Mouse (Mus musculus) brain, embryonic 18.5 days (tissue): Measurements from ENCODE around the gene Kxd1.

Source experiments
- DNase-seq: peaks from one replicate; pipeline ENCODE4 v3.0.0-alpha.2; 2012; ENCODE audit warnings: low read depth, low spot score

The Kxd1 gene

DNA sequence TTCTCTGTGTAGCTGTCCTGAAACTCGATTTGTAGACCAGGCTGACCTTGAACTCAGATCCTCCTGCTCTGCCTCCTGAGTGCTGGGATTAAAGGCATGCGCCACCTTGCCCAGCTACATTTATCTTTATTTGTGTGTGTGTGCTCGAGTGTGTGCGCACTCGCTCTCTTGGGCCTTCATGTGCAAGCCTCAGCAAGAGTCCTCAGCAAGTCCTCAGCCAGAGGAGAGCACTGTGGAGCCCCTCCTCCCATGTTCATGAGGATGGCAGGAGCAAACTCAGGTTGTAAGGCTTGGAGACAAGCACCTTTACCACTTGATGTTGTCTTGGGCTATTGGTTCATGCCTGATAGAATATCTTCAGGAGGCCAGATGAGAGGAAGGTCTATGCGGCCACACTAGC, 20.0 kb upstream of the Kxd1 start:
- DNase-seq = no peak

DNA sequence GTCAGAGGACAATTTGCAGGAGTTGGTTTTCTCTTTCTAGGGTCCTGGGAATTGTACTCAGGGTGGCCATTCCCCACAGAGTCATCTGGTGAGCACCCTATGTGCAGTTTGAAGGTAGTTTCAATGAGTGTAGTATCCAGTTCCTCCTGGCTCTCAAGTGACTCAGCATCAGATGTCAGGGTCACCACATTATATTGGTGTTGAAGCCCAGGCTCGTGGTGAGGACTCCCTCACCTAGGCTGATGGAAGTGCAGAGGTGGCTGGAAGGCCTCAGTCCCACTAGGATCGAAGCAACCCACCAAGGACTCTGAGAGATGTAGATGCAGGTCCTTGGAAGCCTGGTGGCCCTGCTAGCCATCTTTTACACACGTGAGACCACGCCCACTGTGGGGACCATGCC, 18.7 kb upstream of the Kxd1 start:
- no peak for DNase-seq

DNA sequence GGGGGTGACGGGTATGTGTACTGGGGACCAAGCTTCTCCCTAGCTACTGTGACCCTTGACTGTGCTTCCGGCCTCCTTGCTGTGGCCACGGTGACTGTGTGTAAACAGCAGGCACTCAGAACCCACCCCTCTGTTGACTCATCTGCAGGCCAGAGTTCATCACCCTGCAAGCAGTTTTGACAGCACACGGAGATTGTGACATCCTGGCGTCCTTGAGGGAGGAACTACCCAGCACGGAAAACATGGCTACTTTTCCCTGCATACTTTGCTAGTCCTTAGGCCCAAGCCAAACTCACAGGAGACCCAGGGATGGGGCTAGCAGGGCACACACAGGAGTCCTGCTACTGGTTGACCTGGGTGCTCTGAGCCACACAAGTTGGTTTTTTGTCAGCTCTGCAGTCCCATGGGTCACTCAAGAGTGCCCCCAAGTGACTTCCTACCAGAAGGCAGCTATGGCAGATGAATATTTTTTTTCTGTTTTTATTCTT, 16.5 kb upstream of the Kxd1 start:
- no peak for DNase-seq

DNA sequence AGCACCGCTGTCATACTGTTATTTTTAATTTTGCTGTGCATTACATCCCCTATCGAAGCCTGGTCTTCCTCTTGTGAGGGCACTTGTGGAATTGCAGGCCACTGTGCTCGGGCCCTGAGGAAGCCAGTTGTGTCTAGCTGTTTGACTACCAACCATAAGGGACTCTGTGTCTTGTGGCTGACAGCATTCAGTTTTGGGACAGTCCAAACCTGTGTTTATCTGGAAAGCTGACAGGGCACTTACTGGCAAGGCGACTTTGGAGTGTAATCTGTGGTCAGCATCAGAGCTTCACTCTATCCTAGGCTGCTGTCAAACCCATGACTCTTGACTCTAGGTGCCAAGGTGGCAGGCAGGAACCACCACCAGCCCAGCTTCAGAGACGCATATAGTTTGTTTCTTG, 13.3 kb upstream of the Kxd1 start:
- no peak for DNase-seq

DNA sequence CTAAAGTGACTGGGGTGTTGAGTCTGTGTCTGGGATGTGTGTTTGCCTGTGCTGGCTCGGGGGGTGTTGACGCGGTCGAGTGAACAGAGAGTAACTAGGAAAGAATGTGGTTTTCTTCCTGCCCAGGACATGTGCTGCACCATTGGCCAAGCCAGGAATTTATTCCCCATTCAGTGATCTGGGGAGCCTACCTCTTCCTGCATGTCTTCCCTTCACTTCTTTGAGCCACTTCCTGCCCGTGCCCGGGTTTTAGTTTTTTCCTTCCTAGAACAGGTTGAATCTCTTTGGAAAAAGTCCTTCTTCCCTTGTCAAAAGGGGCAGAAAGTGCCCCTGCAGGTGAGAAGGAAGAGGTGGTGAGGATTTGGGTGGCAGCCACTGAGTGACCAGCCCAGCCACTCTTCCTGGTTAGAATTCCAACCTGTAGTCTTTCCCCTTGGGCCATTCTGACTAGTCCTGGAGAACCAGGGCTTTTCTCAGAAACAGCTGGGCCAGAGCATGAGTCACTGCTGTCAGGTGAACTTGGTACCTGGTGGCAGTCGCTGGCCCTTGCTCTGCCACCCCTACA, 12.8 kb upstream of the Kxd1 start:
- no peak for DNase-seq

DNA sequence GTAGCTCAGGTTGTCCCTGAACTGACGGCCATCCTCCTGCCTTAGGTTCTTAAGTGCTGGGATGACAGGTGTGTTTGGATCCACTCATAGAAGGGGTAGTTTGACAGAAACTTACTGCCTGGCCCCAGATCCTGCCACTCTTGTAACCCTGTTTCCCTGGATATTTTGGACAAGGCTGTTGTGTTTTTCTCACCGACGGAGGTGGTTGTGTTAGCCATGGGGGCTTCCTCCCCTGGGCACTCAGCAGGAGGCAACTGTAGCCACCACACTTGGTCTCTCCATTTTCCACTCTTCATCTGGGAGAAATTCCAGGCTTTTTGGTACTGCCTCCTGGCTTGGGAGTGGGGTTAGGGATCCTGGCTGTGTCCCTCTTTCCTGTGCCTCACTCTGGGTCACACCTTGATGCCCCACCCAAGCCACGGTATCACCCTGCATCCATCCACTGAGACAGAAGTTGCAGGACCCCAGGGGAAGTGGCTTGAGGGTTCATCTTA, 12.3 kb upstream of the Kxd1 start:
- DNase-seq = no peak

DNA sequence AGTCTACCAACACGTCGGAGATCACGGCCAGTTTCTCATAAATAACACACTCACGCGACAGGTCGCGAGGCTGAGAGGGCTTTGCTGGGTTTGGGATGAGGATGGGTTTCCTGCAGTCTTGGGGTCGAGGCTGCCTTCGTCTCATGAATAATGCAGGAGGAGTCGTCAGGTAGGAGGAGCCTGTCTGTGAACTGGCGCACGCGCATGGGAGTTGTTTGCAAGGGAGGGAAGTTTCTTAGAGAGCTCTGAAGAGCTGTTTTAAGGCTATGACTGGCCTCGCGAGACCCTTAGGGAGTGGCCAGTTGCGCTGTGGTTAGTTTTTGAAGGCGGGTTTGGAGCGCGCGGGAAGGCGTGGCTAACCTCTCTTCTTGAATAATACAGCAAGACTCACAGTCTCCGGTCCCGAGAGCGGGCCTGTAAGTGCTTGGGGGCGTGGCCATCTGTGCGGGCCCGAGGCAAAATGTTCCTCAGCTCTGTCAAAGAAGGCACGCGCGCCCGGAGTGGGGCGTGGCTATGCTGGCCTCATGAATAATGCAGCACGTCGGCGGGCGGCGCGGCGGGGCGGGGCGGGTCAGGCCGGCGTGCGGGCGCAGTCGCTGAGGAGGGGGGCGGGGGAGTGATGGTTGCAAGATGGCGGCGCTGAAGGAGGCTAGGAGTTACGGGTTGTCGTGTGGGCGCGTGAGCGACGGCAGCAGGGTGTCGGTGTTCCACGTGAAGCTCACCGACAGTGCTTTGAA, 11.5 kb upstream of the Kxd1 start, which contains the start of gene Ell:
TSS of gene Ell (plus strand) at position 381 of the 737 bp plus-strand sequence.
- DNase-seq = peak; percentile 96

DNA sequence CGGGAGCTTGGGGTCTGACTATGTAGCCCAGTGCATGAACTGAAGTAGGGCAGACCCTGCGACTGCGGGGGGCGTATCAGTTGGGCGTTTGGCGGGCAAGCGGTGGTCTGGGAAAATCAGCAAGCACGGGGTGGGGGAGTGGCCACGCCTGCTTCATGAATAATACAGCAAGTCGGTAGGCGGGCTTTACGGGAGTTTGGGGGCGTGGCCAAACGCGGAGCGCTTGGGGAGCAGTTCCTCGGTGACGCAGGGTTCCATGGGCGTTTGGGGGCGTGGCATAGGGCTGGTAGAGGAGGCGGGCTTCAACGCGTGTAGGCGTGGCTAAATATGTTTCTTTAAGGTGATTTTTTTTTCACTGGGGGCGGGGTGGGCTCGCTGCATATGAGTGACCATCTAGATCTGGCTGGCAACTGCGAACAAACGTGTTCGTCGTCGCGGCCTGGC, 10.9 kb upstream of the Kxd1 start:
- peak; percentile 97 for DNase-seq

DNA sequence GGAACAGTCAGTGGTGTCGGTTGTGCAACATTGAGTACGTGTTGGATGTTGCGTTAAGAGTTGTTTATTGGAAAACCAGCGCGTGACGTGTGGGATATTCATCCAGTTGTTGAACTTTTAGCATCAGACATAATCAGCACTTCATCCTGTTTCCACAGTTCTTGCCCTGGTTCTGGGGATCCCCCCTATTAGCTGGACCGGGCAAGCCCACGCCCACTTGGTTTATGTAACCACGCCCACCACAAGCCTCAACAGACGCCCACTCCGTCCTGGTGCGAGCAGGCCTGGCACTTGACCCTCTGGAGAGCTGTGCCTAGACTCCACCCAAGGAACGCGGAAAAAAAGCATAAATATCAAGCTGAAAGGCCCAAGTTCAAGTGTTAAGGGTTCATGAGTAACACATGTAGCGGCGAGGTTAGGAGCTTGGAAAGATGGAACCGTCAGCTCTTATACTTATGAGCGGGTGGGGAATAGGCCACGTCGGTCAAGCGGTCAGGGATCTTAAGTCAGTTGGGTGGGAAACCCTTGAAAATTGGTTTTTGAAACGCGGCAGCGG, 10.3 kb upstream of the Kxd1 start:
- no peak for DNase-seq

DNA sequence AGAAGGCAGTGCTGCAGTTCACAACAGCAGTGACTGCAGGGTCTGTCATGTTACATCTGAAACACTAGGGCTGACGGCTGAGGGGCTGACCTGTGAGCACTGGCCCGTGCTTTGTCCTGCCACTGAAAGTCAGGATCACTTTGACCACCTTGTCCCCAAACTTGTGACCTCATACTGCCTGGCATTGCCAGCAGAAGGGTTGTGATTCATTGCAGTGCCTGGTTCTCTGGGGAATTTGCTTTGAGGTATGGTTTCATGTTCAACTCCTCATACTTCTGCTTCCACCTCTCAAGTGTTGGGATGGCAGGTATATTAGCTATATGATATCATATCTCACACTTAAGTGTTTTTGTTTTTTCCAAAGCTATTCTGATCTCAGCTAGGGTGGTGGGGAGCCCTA, 7.9 kb upstream of the Kxd1 start:
- no peak for DNase-seq

DNA sequence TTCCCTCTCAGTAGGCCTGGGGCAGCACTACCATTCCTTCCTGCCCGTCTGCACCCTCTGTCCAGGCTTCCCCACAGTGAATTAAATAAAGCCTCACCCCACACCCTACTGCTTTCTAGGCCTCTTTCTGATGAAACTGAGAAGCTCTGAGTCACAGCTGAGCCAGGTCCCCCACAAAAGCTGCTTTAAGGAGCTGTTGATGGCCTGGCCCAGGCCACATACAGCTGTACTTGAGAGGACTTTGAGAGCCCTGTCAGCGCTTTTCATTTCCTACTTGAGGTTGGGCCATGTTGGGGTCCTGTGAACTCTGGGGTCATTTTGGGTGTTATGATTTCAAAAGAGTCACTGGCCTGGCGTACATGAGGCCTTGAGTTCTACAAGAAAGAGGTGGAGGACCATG, 7.5 kb upstream of the Kxd1 start:
- no peak for DNase-seq

DNA sequence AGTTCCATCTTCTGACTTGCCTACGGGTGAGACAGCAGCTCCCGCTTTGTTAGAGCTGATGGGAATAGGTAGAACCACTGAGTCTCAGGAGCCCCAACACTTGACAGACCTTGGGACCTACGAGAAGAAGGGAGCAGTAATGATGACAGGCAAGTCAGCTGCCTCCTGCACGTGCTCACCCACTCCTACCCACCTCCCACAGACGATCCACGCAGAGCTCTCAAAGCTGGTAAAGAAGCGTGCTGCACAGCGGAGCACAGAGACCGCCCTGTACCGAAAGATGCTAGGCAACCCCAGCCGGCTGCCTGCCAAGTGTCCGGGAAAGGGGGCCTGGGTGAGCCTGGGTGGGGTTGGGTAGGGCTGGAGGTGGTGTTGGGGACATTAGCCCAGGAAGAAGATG, 6.5 kb upstream of the Kxd1 start:
- no peak for DNase-seq

DNA sequence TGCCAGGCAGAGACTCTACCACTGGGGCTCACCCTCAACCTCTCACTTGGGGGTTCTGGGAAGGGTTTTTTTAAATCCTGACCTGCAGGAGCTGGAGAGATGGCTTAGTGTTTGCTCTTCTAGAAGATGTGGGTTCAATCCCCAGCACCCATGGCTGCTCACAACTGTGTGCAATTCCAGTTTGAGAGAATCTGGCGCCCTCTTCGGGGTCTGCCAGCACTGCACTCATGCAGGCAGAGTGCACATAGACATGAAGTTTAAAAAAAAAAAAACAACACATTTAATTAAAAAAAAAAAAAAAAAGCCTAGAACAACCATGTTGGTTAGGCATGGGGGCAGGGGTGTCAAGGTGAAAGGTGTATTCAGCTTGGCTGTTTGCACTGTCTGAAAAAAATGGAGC, 2.6 kb upstream of the Kxd1 start:
- no peak for DNase-seq

DNA sequence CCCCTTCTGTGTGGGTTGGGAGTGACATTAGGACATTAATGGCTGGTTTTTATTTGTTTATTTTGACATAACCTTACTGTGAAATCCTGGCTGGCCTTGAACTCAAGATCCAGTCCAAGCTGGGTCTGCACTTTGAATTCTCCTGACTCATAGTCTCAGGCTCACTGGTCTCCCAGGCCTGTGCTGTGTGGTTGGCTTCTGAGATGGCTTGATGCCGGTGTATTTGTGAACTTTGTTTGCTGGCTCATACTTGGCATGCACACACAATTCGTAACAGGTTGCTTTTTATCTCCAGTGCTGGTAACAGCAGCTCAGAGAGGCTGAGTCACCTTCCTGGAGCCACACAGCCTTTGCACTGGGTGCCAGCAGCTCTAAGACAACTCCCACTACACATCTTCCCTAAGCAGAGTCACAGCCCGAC, 2.0 kb upstream of the Kxd1 start:
- DNase-seq = no peak

DNA sequence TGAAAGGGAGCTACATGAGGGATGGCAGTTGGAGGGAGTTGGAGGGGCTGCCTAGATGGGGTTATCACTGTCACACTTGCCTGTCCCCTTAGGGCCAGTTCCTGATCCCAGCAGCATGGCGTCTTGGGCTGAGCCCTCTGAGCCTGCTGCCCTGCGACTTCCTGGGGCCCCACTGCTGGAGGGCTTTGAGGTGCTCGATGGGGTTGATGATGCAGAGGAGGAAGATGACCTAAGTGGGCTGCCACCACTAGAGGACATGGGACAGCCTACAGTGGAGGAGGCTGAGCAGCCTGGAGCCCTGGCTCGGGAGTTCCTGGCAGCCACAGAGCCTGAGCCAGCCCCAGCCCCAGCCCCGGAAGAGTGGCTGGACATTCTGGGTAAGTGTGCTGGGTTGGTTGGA, 1.5 kb upstream of the Kxd1 start:
- DNase-seq = no peak

DNA sequence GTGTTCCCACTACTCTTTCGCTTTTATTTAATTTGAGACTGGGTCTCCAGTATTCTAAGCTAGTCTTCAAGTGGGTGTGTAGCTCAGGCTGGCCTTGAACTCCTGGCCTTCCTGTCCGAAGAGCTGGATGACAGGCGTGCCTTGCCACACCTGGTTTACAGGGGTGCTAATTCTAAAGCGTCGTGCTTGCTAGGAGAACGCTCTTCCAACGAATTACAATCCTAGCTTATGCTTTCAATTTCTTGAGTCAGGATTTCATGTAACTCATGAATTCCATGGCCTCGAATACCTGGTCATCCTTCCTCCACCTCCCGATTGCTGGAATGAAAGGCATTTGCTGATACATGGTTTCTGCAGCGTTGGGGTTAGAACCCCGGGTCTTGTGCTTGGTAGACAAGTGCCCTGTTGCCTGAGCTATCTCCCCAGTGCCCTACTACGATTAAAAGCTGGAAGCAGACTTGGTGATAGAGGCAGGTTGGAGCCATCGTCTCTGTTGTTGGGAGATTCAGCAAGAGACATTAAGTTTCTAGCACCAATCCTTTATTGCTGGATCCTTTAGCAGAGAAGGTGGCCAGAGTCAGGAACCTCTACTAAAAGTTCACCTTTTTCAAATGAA, 534 bp upstream of the Kxd1 start:
- DNase-seq = no peak

DNA sequence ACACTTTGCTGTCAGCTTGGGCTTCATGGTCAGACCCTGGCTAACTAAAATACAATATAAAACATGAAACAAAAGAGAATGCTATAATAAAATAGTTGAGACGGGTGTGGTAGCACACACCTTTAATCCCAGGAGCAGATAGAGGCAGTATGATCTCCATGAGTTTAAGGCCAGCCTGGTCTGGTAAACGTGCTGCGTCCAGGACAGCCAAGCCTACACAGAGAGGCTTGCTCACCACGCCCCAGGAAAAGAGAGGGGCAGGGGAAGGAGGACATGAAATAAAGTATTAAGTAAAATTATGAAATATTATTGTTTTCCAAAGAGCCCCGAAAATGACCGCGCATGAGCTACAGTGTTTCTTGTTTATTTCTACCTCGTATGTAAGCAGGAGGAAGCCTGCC, 645 bp downstream of the Kxd1 start:
- DNase-seq = no peak

DNA sequence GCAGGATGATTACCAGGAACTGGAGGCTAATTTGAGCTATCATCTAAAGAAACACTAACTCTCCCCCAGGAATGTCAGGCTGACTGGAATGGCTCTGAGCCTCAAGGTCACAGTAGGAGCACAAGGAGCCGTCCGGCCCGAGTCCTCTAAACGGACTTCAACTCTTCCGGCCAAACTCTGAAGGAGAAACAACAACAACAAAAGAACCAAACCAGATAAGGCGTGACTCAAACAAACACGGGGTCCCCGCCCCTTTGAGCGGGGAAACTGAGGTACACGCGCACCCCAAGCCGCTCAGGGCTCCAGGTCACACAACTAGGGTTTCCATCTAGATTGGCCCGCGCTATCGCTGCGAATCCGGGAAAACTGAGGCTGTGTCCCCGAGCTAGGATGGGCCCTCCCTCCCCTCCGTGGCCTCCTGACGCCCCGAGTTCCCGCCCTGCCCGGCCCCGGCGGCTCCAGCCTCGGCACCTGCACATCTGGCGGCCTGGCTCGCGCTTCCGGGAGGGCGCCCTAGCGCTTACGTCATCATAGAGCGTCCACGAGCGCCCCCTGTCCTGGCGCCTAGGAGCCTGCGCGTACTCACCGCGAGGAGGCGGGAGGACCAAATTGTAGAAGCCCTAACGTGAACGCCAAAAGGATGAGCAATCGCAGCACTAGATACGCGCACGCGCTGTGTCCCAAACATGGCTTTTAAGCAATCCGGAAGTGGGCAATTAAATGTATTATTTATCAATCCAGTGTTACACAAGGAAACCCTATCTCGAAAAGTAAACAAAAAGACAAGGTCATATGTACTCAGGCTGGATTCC, 5.0 kb downstream of the Kxd1 start:
- peak; percentile 94 for DNase-seq

DNA sequence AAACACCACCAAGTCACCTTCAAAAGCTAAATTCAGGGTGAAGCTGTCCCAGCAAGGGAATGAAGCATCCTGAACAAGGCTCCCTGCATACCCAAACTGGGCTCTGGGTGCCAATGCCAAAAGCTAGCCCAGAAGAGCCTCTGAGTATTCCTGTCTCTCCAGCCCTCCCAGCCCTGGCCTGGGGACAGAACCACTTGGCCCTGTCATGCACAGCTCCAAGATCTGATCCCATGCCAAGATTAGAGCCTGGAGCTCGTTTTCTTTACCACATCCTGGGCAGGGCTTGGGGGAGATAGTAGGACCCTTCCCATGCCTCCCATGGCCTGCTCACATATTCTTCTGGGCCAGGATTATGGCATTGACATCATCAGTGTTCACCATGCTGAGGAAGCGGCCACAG, 8.2 kb downstream of the Kxd1 start:
- DNase-seq = no peak

DNA sequence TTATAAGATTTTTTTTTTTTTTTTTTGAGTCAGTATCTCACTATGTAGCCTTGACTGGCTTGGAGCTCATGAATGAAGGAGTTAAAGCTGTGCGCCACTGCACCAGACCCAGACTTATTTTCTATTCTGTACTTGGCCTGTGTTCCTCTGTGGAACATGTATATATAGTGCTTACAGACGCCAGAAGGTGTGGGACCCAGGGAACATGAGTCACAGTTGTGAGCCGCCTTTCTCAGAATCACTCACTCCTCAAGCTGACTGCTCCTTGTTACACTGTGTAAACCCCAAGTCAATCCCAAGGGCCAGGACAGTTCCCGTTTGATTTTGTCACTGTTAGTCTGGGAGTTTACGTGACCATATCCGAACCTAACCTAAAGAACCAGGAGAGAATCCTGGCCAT, 8.7 kb downstream of the Kxd1 start:
- no peak for DNase-seq

DNA sequence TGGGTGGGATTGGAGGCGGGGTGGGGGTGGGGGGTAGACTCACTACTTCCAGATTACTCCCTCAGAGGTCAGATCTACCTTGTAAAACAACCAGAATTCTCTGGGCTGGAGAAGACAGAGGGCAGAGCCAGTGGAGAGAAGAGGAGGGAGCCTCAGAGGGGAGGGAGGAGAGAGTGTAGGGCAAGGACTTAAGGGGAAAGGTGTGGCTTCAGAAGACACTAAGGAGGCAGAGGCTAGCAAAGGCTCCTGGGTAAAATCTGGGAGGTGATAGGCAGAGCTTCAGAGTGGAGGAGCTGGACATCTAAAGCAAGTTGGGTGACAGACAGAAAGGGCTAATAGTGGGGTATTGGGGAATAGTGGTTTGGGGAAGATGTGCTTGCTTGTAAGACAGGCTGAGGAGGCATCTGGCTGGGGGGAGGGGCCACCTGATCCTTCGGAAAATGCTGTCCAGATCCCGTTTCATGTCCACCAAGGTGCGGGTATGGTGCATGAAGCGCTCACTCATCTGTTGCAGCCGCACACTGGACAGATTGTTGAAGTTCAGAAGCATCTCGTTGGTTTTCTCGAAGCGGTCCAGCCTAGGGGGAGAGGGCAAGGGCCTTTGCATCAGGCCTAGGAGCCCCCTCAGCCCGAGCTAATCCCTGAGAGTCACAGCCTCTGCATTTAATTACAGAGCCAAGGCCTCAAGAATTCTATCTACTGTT, 9.7 kb downstream of the Kxd1 start:
- DNase-seq = no peak
